Mouse (Mus musculus) neural tube, embryonic 15.5 days (tissue): ENCODE data around the gene Wdr92. TPM values are rescaled to one million over a fixed set of nuclear protein-coding genes. Genes with fewer than 3 reads are reported as not detected.
A peak's percentile ranks its signal among the peaks of the same experiment; 100 is the strongest.
"Not testable (repeated sequence)": the region's sequence is repeated elsewhere in the genome, so short reads cannot be mapped to it uniquely, and the experiment has no call there.

Experiments
- ATAC-seq: fragments of 200-750 bp; cut with Nextera tagmentation; 2 replicates; pipeline ENCODE4 v1.8.0; 2017; ENCODE audit warnings: mild to moderate bottlenecking, moderate TSS enrichment, moderate library complexity; ENCODE audit not compliant: low FRiP score
- H3K27ac ChIP-seq: fragments of 300-500 bp; sonication (generic); replicated peaks from 2 replicates; pipeline ENCODE4 v1.5.1; 2015; ENCODE audit warnings: mild to moderate bottlenecking, inconsistent platforms
- H3K27me3 ChIP-seq: fragments of 300-500 bp; sonication (generic); replicated peaks from 2 replicates; pipeline ENCODE4 v1.6.1; 2015; ENCODE audit warnings: inconsistent platforms
- H3K36me3 ChIP-seq: fragments of 300-500 bp; sonication (generic); 2 replicates; pipeline ENCODE4 v1.6.1; 2015; ENCODE audit warnings: inconsistent platforms
- H3K4me1 ChIP-seq: fragments of 300-500 bp; sonication (generic); 2 replicates; pipeline ENCODE4 v1.6.1; 2015; ENCODE audit warnings: inconsistent platforms
- H3K4me2 ChIP-seq: fragments of 300-500 bp; sonication (generic); 2 replicates; pipeline ENCODE4 v1.6.1; 2015; ENCODE audit warnings: inconsistent platforms, mild to moderate bottlenecking, moderate library complexity
- H3K4me3 ChIP-seq: fragments of 300-500 bp; sonication (generic); replicated peaks from 2 replicates; pipeline ENCODE4 v1.5.1; 2015; ENCODE audit warnings: mild to moderate bottlenecking, inconsistent platforms
- H3K9ac ChIP-seq: fragments of 300-500 bp; sonication (generic); replicated peaks from 2 replicates; pipeline ENCODE4 v1.6.1; 2015; ENCODE audit warnings: mild to moderate bottlenecking, inconsistent platforms
- H3K9me3 ChIP-seq: fragments of 300-500 bp; sonication (generic); replicated peaks from 2 replicates; pipeline ENCODE4 v1.6.1; 2016; ENCODE audit warnings: inconsistent platforms
- WGBS: fragments of 180-500 bp; shearing (Covaris S2); methylation state at CpG from one replicate; pipeline ENCODE4 v1.1.7; 2015; ENCODE audit warnings: mixed read lengths; 5-methylcytosine and 5-hydroxymethylcytosine counted together
- polyA plus RNA-seq: library from polyadenylated mRNA; unstranded; fragments of >200 nt; fragmentation: Nextera tagmentation; extraction: Ambion mirVana; gene quantifications from 2 replicates; pipeline ENCODE4 v1.2.1, GENCODE M21; 2015

The Wdr92 gene
- polyA plus RNA-seq, 1 experiment from 2014 or later, result 18.0 TPM

- peaks cover 25% of the 10 kb centered on the region for H3K4me1 ChIP-seq
- peaks cover 18% of the 10 kb centered on the region for H3K36me3 ChIP-seq
- H3K27ac ChIP-seq, result peak overlapping the region; percentile 93
- H3K27me3 ChIP-seq, result no peaks in the 10 kb centered on the region
- WGBS, result 2% methylated on average over 10 of the region's 10 CpGs
- peak overlapping the region; percentile 96 for H3K4me3 ChIP-seq
- peak overlapping the region; percentile 92 for H3K9ac ChIP-seq
- no peaks in the 10 kb centered on the region for H3K9me3 ChIP-seq
- H3K4me2 ChIP-seq, result peak overlapping the region; percentile 72
- no peak for ATAC-seq
These were observed 30.2 kb downstream of the Wdr92 start for GRCm38 (mm10) chr11:17212141-17212495.

GRCm38 (mm10) chr11:17212903-17213509 is 31.1 kb downstream of the Wdr92 start:
- Histone ChIP-seq H3K9me3 (no peaks in the 10 kb centered on the region), H3K4me3 (0 out of 2 replicates have a peak overlapping the region, but pooled peaks have one; percentile 96), H3K4me2 (peak overlapping the region; percentile 72), H3K27ac (no peak overlapping the region), H3K27me3 (no peaks in the 10 kb centered on the region), H3K9ac (0 out of 2 replicates have a peak overlapping the region, but pooled peaks have one; percentile 7), H3K4me1 (peaks cover 25% of the 10 kb centered on the region), H3K36me3 (peaks cover 12% of the 10 kb centered on the region)
- ATAC-seq, result no peak
- WGBS, result 86% methylated on average over 5 of the region's 5 CpGs

GRCm38 (mm10) chr11:17215475-17215874 is 33.6 kb downstream of the Wdr92 start:
- H3K9me3 ChIP-seq, result no peaks in the 10 kb centered on the region
- H3K4me1 ChIP-seq, result peaks cover 18% of the 10 kb centered on the region
- 89% methylated on average over 3 of the region's 3 CpGs for WGBS
- H3K27ac ChIP-seq, result no peak overlapping the region
- no peaks in the 10 kb centered on the region for H3K27me3 ChIP-seq
- no peaks in the 10 kb centered on the region for H3K36me3 ChIP-seq
- H3K4me2 ChIP-seq, result no peak overlapping the region
- no peak overlapping the region for H3K9ac ChIP-seq
- no peak overlapping the region for H3K4me3 ChIP-seq
- ATAC-seq, result no peak

GRCm38 (mm10) chr11:17221126-17221525 is 39.2 kb downstream of the Wdr92 start:
- 94% methylated on average over 8 of the region's 8 CpGs for WGBS
- no peaks in the 10 kb centered on the region for H3K4me1 ChIP-seq
- H3K4me3 ChIP-seq, result no peak overlapping the region
- H3K4me2 ChIP-seq, result no peak overlapping the region
- no peak overlapping the region for H3K27ac ChIP-seq
- H3K27me3 ChIP-seq, result no peaks in the 10 kb centered on the region
- peaks cover 26% of the 10 kb centered on the region for H3K36me3 ChIP-seq
- no peak overlapping the region for H3K9ac ChIP-seq
- H3K9me3 ChIP-seq, result no peaks in the 10 kb centered on the region
- ATAC-seq, result no peak

GRCm38 (mm10) chr11:17232792-17233191 is 50.9 kb downstream of the Wdr92 start:
- Histone ChIP-seq H3K36me3 (peaks cover 44% of the 10 kb centered on the region), H3K4me2 (no peak overlapping the region)
- no peak for ATAC-seq

GRCm38 (mm10) chr11:17236449-17237037 is 54.6 kb downstream of the Wdr92 start:
- H3K27ac ChIP-seq, result no peak overlapping the region
- H3K36me3 ChIP-seq, result peaks cover 28% of the 10 kb centered on the region
- H3K27me3 ChIP-seq, result no peaks in the 10 kb centered on the region
- ATAC-seq, result no peak
- no peak overlapping the region for H3K9ac ChIP-seq
- 90% methylated on average over 5 of the region's 5 CpGs for WGBS
- no peaks in the 10 kb centered on the region for H3K4me1 ChIP-seq
- H3K9me3 ChIP-seq, result no peaks in the 10 kb centered on the region
- no peak overlapping the region for H3K4me2 ChIP-seq
- H3K4me3 ChIP-seq, result no peak overlapping the region

More at GRCm38 (mm10) chr11:17232792-17233191, 50.9 kb downstream of the Wdr92 start:
- Histone ChIP-seq H3K27ac (no peak overlapping the region), H3K9me3 (no peaks in the 10 kb centered on the region), H3K4me3 (no peak overlapping the region), H3K27me3 (no peaks in the 10 kb centered on the region), H3K9ac (no peak overlapping the region), H3K4me1 (no peaks in the 10 kb centered on the region)
- 88% methylated on average over 5 of the region's 5 CpGs for WGBS

- H3K9ac ChIP-seq, H3K27me3 ChIP-seq, H3K4me2 ChIP-seq, ATAC-seq, H3K4me3 ChIP-seq, H3K9me3 ChIP-seq, H3K27ac ChIP-seq, H3K4me1 ChIP-seq: not testable (repeated sequence)
- 95% methylated on average over 5 of the region's 5 CpGs for WGBS
- H3K36me3 ChIP-seq, result peaks cover 14% of the 10 kb centered on the region
These were observed 56.7 kb downstream of the Wdr92 start for GRCm38 (mm10) chr11:17238598-17238997.

- no peaks in the 10 kb centered on the region for H3K4me1 ChIP-seq
- H3K4me2 ChIP-seq, result no peak overlapping the region
- H3K36me3 ChIP-seq, result no peaks in the 10 kb centered on the region
- no peaks in the 10 kb centered on the region for H3K9me3 ChIP-seq
- H3K4me3 ChIP-seq, result no peak overlapping the region
- H3K27me3 ChIP-seq, result no peaks in the 10 kb centered on the region
- no peak for ATAC-seq
- H3K9ac ChIP-seq, result no peak overlapping the region
- no peak overlapping the region for H3K27ac ChIP-seq
These were observed 66.8 kb downstream of the Wdr92 start for GRCm38 (mm10) chr11:17248715-17249114.

- H3K9ac ChIP-seq, result peak overlapping the region; percentile 63; the same call in 1 of the 2 replicates
- peaks cover 17% of the 10 kb centered on the region for H3K4me1 ChIP-seq
- 62% methylated on average over 8 of the region's 8 CpGs for WGBS
- peak overlapping the region; percentile 84 for H3K27ac ChIP-seq
- H3K36me3 ChIP-seq, result no peaks in the 10 kb centered on the region
- H3K4me2 ChIP-seq, result peak overlapping the region; percentile 73
- no peaks in the 10 kb centered on the region for H3K9me3 ChIP-seq
- peak; percentile 78 for ATAC-seq
- 0 out of 2 replicates have a peak, but pooled peaks cover 2% of the 10 kb centered on the region for H3K27me3 ChIP-seq
- peak overlapping the region; percentile 60 for H3K4me3 ChIP-seq
These were observed 75.0 kb downstream of the Wdr92 start for GRCm38 (mm10) chr11:17256813-17257365.

GRCm38 (mm10) chr11:17257443-17257842 is 75.5 kb downstream of the Wdr92 start, which contains the start of gene C1d:
C1d (plus strand) TSS chr11:17257579.
- WGBS, result 0% methylated on average over 33 of the region's 33 CpGs
- Histone ChIP-seq H3K27me3 (0 out of 2 replicates have a peak, but pooled peaks cover 2% of the 10 kb centered on the region), H3K9me3 (no peaks in the 10 kb centered on the region), H3K4me3 (peak within 1 kb of the TSS; percentile 60), H3K4me1 (peaks cover 17% of the 10 kb centered on the region), H3K4me2 (peak within 1 kb of the TSS; percentile 73), H3K36me3 (no peaks in the 10 kb centered on the region), H3K9ac (peak within 1 kb of the TSS; percentile 63), H3K27ac (peak within 1 kb of the TSS; percentile 84)
- ATAC-seq, result peak; percentile 95

GRCm38 (mm10) chr11:17257861-17258260 is 76.0 kb downstream of the Wdr92 start:
- ATAC-seq, result peak; percentile 32
- WGBS, result under 1% methylated on average over 17 of the region's 17 CpGs
- H3K4me1 ChIP-seq, result peaks cover 17% of the 10 kb centered on the region

GRCm38 (mm10) chr11:17267176-17267575 is 85.3 kb downstream of the Wdr92 start:
- Histone ChIP-seq H3K36me3 (peaks cover 18% of the 10 kb centered on the region), H3K27ac (no peak overlapping the region), H3K27me3 (no peaks in the 10 kb centered on the region), H3K4me2 (no peak overlapping the region), H3K4me3 (no peak overlapping the region), H3K4me1 (no peaks in the 10 kb centered on the region), H3K9ac (no peak overlapping the region), H3K9me3 (no peaks in the 10 kb centered on the region)
- 91% methylated on average over 4 of the region's 4 CpGs for WGBS
- no peak for ATAC-seq

More at GRCm38 (mm10) chr11:17257861-17258260, 76.0 kb downstream of the Wdr92 start:
- Histone ChIP-seq H3K9ac (peak overlapping the region; percentile 63), H3K27me3 (0 out of 2 replicates have a peak, but pooled peaks cover 2% of the 10 kb centered on the region), H3K4me3 (peak overlapping the region; percentile 60), H3K36me3 (no peaks in the 10 kb centered on the region), H3K27ac (peak overlapping the region; percentile 84), H3K4me2 (peak overlapping the region; percentile 73), H3K9me3 (no peaks in the 10 kb centered on the region)
